Mouse (Mus musculus): ENCODE measurements around the gene Brd2.

- no peak for TF ChIP-seq GATA2 (IDR thresholded peaks at IDR 0.05; ENCODE audit: borderline replicate concordance, low read depth, low read length)
- TF ChIP-seq CTCF (IDR thresholded peaks at IDR 0.05; ENCODE audit: low read depth, low read length) = no peak
- TF ChIP-seq GATA1 (IDR thresholded peaks at IDR 0.05; ENCODE audit: borderline replicate concordance, low read length) = no peak
- TF ChIP-seq POLR2AphosphoS5 (IDR thresholded peaks at IDR 0.05; ENCODE audit: insufficient replicate concordance, low read depth, low read length) = no peak
Measured at GRCm38 (mm10) chr17:34101185-34101584, 21.2 kb downstream of the Brd2 start.

Measured in G1E (cell line).